Mouse (Mus musculus): Measurements from ENCODE around the gene Rnf207. TPM values are rescaled to one million over a fixed set of nuclear protein-coding genes. Genes with fewer than 3 reads are reported as not detected.

The Rnf207 gene
- polyA plus RNA-seq, 1 experiment from 2014 or later: 0.23 TPM

DNA sequence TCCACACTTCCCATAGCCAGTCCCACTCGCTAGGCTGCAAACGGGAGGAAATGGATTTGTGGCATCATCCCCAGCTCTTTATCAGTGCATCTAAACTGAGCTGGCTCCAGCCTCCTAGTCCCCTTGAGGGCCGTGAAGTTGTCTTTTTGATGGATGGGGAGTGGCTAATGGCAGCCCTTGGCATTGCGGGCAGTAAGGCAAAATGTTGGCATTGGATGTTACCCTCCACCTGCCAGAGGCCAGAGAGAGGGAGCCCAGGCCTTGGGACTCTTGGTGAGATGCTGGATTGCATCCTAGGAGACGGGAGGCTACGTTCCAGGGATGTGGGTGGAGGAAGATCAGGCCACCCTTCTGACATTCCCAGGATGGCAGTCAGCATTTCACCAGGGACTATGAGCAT, 12.8 kb downstream of the Rnf207 start:
- 86% methylated on average over 6 of the region's 6 CpGs for WGBS
- Histone ChIP-seq H3K36me3 (peaks cover 47% of the 10 kb centered on the region), H3K9me3 (replicated peaks) (no peaks in the 10 kb centered on the region), H3K27me3 (peaks cover 13% of the 10 kb centered on the region), H3K4me3 (replicated peaks) (no peak overlapping the region), H3K27ac (replicated peaks) (no peak overlapping the region), H3K9ac (no peak overlapping the region), H3K4me2 (replicated peaks) (no peak overlapping the region), H3K4me1 (no peaks in the 10 kb centered on the region)
- ATAC-seq (ENCODE audit: insufficient number of reproducible peaks, low FRiP score, low TSS enrichment, low read depth): no peak

DNA sequence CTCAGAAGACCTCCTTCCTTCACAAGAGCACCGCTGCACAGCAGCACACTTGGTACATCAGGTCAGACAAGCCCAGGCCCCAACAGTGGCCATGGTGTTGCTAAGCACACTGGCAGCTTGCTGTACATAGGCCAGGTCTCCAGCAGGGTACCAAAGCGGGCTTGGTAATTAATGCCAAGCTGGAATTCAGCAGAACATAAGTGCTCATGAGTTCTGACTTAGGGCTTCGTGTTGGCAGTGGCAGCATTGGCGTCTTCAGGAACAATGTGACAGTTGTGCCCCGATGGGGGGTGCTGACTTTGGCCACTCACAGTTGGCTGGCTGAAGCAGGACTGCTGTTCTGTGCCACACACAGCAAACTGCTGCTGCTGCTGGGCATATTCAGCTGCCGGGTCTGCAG, 14.1 kb downstream of the Rnf207 start:
- Histone ChIP-seq H3K4me2 (replicated peaks) (no peak overlapping the region), H3K27me3 (no peaks in the 10 kb centered on the region), H3K36me3 (peaks cover 59% of the 10 kb centered on the region), H3K9me3 (replicated peaks) (no peaks in the 10 kb centered on the region), H3K9ac (no peak overlapping the region), H3K4me1 (no peaks in the 10 kb centered on the region), H3K27ac (replicated peaks) (no peak overlapping the region), H3K4me3 (replicated peaks) (no peak overlapping the region)
- ATAC-seq (ENCODE audit: insufficient number of reproducible peaks, low FRiP score, low TSS enrichment, low read depth): no peak
- WGBS: 89% methylated on average over 6 of the region's 6 CpGs

GRCm38 (mm10) chr4:152303172-152303571, 15.6 kb downstream of the Rnf207 start:
- no peak for ATAC-seq (ENCODE audit: insufficient number of reproducible peaks, low FRiP score, low TSS enrichment, low read depth)
- peaks cover 60% of the 10 kb centered on the region for H3K36me3 ChIP-seq
- WGBS: 88% methylated on average over 10 of the region's 10 CpGs

DNA sequence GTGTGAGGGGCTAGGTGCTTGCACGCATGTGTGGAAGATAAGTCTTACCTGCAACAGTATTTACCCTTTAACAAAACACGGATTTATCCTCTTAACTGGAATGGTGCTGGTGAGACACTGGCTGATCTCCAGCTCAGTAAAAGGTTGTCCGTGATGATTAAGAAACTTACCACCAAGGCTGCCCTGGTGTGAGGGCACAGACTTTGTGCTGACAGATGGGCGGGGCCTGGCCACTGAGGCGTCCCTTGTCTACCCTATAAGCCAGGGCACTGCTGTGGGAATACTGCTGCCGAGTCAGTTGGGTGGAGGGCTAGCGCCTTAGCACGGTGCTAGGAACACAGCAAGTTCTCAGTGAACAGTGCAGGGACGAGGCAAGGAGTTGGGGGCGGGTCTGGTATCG, 16.8 kb downstream of the Rnf207 start:
- peaks cover 60% of the 10 kb centered on the region for H3K36me3 ChIP-seq
- H3K4me1 ChIP-seq: peaks cover 15% of the 10 kb centered on the region
- H3K4me3 ChIP-seq (replicated peaks): no peak overlapping the region
- no peak overlapping the region for H3K27ac ChIP-seq (replicated peaks)
- WGBS: 75% methylated on average over 11 of the region's 11 CpGs
- no peaks in the 10 kb centered on the region for H3K9me3 ChIP-seq (replicated peaks)
- ATAC-seq (ENCODE audit: insufficient number of reproducible peaks, low FRiP score, low TSS enrichment, low read depth): no peak
- no peak overlapping the region for H3K9ac ChIP-seq
- H3K27me3 ChIP-seq: no peaks in the 10 kb centered on the region
- no peak overlapping the region for H3K4me2 ChIP-seq (replicated peaks)

More at GRCm38 (mm10) chr4:152303172-152303571, 15.6 kb downstream of the Rnf207 start:
- H3K9me3 ChIP-seq (replicated peaks): no peaks in the 10 kb centered on the region
- peaks cover 9% of the 10 kb centered on the region for H3K4me1 ChIP-seq
- H3K9ac ChIP-seq: no peak overlapping the region
- no peak overlapping the region for H3K4me3 ChIP-seq (replicated peaks)
- H3K27ac ChIP-seq (replicated peaks): no peak overlapping the region
- H3K27me3 ChIP-seq: no peaks in the 10 kb centered on the region
- no peak overlapping the region for H3K4me2 ChIP-seq (replicated peaks)

DNA sequence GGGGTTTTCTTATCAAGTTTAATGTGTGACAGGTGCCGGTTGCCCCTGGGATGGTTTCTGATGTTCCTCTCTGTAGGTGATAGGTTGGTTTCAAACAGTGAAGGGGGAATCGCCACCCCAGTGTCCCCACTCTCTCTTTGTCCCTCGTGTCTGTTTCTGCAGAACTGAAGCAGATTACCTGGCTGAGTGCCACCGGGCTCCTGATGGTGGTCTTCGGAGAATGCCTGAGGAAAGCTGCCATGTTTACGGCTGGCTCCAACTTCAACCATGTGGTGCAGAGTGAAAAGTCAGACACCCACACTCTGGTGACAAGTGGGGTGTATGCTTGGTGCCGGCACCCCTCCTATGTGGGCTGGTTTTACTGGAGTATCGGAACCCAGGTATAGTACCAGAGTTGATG, 18.4 kb downstream of the Rnf207 start:
- Histone ChIP-seq H3K27me3 (peaks cover 6% of the 10 kb centered on the region; the same call in 1 of the 2 replicates), H3K27ac (replicated peaks) (no peak overlapping the region), H3K4me2 (replicated peaks) (no peak overlapping the region), H3K36me3 (peaks cover 53% of the 10 kb centered on the region), H3K4me1 (peaks cover 26% of the 10 kb centered on the region), H3K4me3 (replicated peaks) (no peak overlapping the region), H3K9me3 (replicated peaks) (no peaks in the 10 kb centered on the region), H3K9ac (no peak overlapping the region)
- ATAC-seq (ENCODE audit: insufficient number of reproducible peaks, low FRiP score, low TSS enrichment, low read depth): no peak
- 92% methylated on average over 8 of the region's 8 CpGs for WGBS

DNA sequence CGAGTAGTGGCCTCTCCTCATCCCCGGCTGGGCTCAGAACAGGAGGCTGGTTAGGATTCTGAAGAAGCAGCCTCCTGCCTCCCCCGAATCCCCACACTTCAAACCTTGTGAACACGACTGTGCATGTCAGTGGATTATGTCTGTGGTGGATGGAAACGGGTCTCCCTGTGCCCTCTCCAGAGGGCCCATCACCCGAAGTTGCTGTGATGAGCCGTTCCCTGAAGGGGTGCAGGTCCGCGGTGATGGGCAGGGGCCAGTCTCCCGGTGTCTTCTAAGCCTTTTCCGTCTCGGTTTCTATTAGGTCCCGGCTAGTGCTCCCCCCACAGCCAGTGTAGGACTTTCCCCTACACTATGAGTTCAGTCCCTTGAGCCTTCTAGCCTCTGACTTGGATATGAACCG, 20.0 kb downstream of the Rnf207 start:
- H3K27me3 ChIP-seq: peaks cover 19% of the 10 kb centered on the region
- H3K36me3 ChIP-seq: peaks cover 43% of the 10 kb centered on the region
- H3K4me2 ChIP-seq (replicated peaks): peak overlapping the region; percentile 93
- no peak overlapping the region for H3K9ac ChIP-seq
- H3K27ac ChIP-seq (replicated peaks): no peak overlapping the region
- peak overlapping the region; percentile 97; the same call in 1 of the 2 replicates for H3K4me3 ChIP-seq (replicated peaks)
- ATAC-seq (ENCODE audit: insufficient number of reproducible peaks, low FRiP score, low TSS enrichment, low read depth): no peak
- peaks cover 27% of the 10 kb centered on the region for H3K4me1 ChIP-seq
- 71% methylated on average over 14 of the region's 14 CpGs for WGBS
- no peaks in the 10 kb centered on the region for H3K9me3 ChIP-seq (replicated peaks)

DNA sequence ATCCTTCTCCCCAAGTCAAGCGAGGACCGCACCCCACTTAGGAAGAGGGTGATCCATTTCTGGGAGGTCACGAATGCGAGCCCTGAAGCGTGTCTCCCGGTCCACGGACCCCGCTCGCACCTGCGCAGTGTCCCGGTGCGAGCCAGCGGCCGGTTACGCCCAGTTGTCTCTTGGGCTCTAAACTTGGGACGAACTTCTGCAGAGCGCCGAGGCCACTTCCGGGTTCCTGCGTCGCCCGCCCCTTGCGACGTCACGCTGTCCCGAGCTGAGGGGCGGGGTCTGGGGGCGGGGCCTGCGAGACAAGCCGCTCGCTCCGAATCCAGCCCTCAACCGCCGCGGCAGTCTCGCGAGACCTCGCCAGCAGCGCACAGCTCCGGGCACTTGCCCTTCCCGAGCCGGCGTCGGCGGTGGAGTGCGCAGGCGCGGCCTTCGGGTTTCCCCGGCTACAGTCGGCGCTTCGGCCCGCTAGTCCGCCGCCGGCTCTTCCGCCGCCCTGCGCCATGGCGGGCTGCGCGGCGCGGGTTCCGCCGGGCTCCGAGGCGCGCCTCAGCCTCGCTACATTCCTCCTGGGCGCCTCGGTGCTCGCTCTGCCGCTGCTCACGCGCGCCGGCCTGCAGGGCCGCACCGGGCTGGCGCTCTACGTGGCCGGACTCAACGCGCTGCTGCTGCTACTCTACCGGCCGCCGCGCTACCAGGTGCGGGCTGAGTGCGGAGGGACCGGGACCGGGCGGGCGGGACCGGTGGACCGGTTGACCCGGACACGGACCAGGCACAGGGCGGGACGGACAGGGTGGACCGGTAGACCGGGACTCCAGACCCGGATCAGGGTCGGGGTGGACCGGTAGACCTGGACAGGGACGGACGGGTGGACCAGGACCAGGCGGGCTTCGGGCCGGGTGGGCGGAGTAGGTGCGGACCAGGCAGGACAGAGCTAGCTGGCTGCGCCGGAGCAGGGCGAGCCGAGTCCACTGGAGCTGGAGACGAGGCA, 21.6 kb downstream of the Rnf207 start, which contains the start of gene Icmt:
Gene Icmt, plus strand, starts transcription at position 354 of the 988 bp plus-strand sequence.
- Histone ChIP-seq H3K27me3 (peaks cover 35% of the 10 kb centered on the region), H3K4me2 (replicated peaks) (peak within 1 kb of the TSS; percentile 93), H3K4me1 (peaks cover 27% of the 10 kb centered on the region), H3K9me3 (replicated peaks) (no peaks in the 10 kb centered on the region), H3K27ac (replicated peaks) (peak within 1 kb of the TSS; percentile 81), H3K36me3 (peaks cover 26% of the 10 kb centered on the region), H3K9ac (peak within 1 kb of the TSS; percentile 97), H3K4me3 (replicated peaks) (peak within 1 kb of the TSS; percentile 97)
- under 1% methylated on average over 119 of the region's 119 CpGs for WGBS
- ATAC-seq (ENCODE audit: insufficient number of reproducible peaks, low FRiP score, low TSS enrichment, low read depth): peak; percentile 96

DNA sequence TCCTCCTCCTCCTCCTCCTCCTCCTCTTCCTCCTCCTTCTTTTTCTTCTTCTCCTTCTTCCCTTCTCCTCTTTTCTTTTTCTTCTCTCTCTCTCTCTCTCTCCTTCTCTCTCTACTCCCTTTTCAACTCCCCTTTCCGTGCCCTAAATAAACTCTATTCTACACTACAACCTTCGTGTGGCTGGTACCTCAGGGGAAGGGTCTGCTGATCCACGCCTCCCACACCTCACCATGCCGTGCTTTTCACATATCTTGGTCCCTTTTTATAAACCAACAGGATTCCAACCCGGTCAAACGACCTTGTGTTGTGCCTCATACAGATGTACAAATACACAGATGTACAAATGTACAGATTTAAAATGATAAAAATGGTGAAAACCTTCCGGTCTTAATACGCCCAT, 22.4 kb downstream of the Rnf207 start:
- peaks cover 19% of the 10 kb centered on the region for H3K36me3 ChIP-seq
- peak overlapping the region; percentile 93 for H3K4me2 ChIP-seq (replicated peaks)
- no peaks in the 10 kb centered on the region for H3K9me3 ChIP-seq (replicated peaks)
- no peak for ATAC-seq (ENCODE audit: insufficient number of reproducible peaks, low FRiP score, low TSS enrichment, low read depth)
- H3K9ac ChIP-seq: peak overlapping the region; percentile 59; the same call in 1 of the 2 replicates
- H3K4me1 ChIP-seq: peaks cover 27% of the 10 kb centered on the region
- WGBS: 11% methylated on average over 8 of the region's 8 CpGs
- H3K27ac ChIP-seq (replicated peaks): peak overlapping the region; percentile 81; the same call in 1 of the 2 replicates
- peak overlapping the region; percentile 97 for H3K4me3 ChIP-seq (replicated peaks)
- H3K27me3 ChIP-seq: peaks cover 43% of the 10 kb centered on the region

- no peaks in the 10 kb centered on the region for H3K9me3 ChIP-seq (replicated peaks)
- ATAC-seq (ENCODE audit: insufficient number of reproducible peaks, low FRiP score, low TSS enrichment, low read depth): no peak
- H3K4me3 ChIP-seq (replicated peaks): no peak overlapping the region
- peaks cover 16% of the 10 kb centered on the region for H3K36me3 ChIP-seq
- H3K4me1 ChIP-seq: peaks cover 29% of the 10 kb centered on the region
- no peak overlapping the region for H3K9ac ChIP-seq
- H3K27me3 ChIP-seq: peaks cover 48% of the 10 kb centered on the region
- H3K4me2 ChIP-seq (replicated peaks): no peak overlapping the region
- WGBS: 23% methylated on average over 4 of the region's 4 CpGs
- H3K27ac ChIP-seq (replicated peaks): 0 out of 2 replicates have a peak overlapping the region, but pooled peaks have one; percentile 22
Measured at GRCm38 (mm10) chr4:152295916-152296315, 22.9 kb downstream of the Rnf207 start.

- H3K27me3 ChIP-seq: peaks cover 62% of the 10 kb centered on the region
- no peak overlapping the region for H3K27ac ChIP-seq (replicated peaks)
Measured at GRCm38 (mm10) chr4:152294188-152294929, 24.4 kb downstream of the Rnf207 start.

More at GRCm38 (mm10) chr4:152294188-152294929, 24.4 kb downstream of the Rnf207 start:
- no peak for ATAC-seq (ENCODE audit: insufficient number of reproducible peaks, low FRiP score, low TSS enrichment, low read depth)
- H3K36me3 ChIP-seq: 0 out of 2 replicates have a peak, but pooled peaks cover under 1% of the 10 kb centered on the region
- 43% methylated on average over 10 of the region's 10 CpGs for WGBS
- H3K4me2 ChIP-seq (replicated peaks): no peak overlapping the region
- peaks cover 39% of the 10 kb centered on the region for H3K4me1 ChIP-seq
- H3K9me3 ChIP-seq (replicated peaks): no peaks in the 10 kb centered on the region
- no peak overlapping the region for H3K4me3 ChIP-seq (replicated peaks)
- H3K9ac ChIP-seq: no peak overlapping the region

Measured in embryonic facial prominence, embryonic 15.5 days (tissue).